Mouse (Mus musculus): ENCODE measurements at regions not wholly inside any gene's neighbourhood (a gene's known extent, or its start where the extent isn't known, plus 50 kb on each side); places are given as distances from the start of the nearest gene placed in this dataset.
A peak's percentile ranks its signal among the peaks of the same experiment; 100 is the strongest.

- ATAC-seq = no peak
Observed at GRCm38 (mm10) chrX:108608446-108608845, 56.2 kb downstream of the Gm379 start.

GRCm38 (mm10) chrX:108599906-108600468, 64.7 kb downstream of the Gm379 start:
- no peak for ATAC-seq

- ATAC-seq = no peak
Observed at GRCm38 (mm10) chrX:108561977-108562376, 102.7 kb downstream of the Gm379 start.

- ATAC-seq = no peak
Observed at GRCm38 (mm10) chrX:108543149-108543548, 121.5 kb downstream of the Gm379 start.

GRCm38 (mm10) chrX:108541410-108541809, 123.3 kb downstream of the Gm379 start:
- ATAC-seq = no peak

- peak; percentile 53 for ATAC-seq
Observed at GRCm38 (mm10) chrX:108536995-108537394, 127.7 kb downstream of the Gm379 start.
